Mouse (Mus musculus): Measurements from ENCODE around the gene Tap2. TPM values are rescaled to one million over a fixed set of nuclear protein-coding genes. Genes with fewer than 3 reads are reported as not detected.
A peak's percentile ranks its signal among the peaks of the same experiment; 100 is the strongest.

Tap2 gene
- total RNA-seq, 4 experiments from 2014 or later = 5.1 to 7.6 (median 6.7) TPM

DNA sequence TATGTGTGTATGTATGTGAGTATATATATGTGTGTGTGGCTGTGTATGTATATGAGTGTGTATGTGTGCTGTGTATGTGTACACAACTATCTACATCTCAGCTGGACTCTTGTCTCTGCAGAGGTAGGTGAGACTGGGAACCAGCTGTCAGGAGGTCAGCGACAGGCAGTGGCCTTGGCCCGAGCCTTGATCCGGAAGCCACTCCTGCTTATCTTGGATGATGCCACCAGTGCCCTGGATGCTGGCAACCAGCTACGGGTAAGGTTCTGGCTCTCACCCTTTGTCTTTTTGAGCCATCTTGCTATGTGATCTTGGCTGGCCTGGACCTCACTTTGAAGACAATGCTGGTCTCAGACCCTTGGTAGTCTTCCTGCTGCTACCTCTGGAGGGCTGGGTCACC is 8.6 kb upstream of the Tap2 start:
- DNase-seq (ENCODE audit: low spot score in 2 of 2) = no peak

DNA sequence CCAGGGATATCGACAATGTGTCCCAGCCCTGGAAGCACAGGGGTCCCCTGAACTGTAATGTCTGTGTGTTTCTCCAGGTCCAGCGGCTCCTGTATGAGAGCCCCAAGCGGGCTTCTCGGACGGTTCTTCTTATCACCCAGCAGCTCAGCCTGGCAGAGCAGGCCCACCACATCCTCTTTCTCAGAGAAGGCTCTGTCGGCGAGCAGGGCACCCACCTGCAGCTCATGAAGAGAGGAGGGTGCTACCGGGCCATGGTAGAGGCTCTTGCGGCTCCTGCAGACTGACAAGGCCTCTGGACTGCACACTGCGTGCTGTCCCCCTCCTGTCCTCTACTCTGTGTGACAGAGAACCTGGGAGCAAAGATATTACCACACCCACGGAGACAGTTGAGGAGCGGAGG is 6.8 kb upstream of the Tap2 start:
- no peak for DNase-seq (ENCODE audit: low spot score in 2 of 2)

DNA sequence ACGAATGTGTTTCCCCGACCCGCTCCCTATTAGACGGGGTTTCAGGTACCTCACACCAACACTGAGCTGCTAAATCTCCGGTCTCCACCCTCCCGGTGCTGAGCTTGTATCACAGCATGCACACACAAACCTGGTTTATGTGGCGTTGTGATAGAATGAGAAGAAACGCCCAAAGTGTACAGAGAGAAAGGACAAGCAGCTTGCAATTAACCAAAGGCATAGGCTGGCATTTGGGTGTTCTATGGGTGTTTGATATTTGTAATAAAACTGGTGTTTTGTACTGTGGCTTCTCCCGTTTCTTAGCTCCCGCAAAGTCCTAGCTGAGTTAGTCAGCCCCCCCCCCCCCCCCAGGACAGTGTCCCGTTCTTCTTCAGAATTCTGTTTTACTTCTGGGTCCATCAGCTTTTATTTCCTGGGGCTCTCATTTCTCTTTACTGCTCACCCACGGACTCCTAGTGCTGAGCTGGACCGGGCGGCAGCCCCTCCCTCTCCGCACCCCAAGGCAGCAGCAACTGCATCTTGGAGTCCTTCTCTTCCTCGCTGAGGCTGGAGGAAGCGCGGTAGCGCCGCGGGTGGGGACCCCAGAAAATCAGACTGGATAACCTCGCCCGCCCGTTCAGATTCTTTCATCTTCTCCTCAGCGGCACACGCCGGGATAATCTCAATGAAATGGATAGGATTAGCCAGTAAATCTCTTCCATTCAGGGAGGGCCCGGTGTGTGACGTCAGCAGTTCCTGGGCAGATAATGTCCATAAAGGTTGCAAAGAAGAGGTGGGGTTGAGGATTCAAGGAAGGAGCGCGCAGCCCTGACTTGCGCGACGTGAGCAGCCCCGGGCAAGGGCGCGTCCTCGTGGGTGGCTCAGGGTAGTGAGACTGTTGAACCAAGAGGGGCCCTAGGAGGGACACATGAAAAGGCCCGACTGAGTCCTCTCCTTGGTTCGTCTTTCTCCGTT is 6.1 kb upstream of the Tap2 start, which contains the start of gene Psmb8:
Gene Psmb8, plus strand, starts transcription at position 781 of the 954 bp plus-strand sequence.
- DNase-seq (ENCODE audit: low spot score in 2 of 2) = peak; percentile 78 to 81

DNA sequence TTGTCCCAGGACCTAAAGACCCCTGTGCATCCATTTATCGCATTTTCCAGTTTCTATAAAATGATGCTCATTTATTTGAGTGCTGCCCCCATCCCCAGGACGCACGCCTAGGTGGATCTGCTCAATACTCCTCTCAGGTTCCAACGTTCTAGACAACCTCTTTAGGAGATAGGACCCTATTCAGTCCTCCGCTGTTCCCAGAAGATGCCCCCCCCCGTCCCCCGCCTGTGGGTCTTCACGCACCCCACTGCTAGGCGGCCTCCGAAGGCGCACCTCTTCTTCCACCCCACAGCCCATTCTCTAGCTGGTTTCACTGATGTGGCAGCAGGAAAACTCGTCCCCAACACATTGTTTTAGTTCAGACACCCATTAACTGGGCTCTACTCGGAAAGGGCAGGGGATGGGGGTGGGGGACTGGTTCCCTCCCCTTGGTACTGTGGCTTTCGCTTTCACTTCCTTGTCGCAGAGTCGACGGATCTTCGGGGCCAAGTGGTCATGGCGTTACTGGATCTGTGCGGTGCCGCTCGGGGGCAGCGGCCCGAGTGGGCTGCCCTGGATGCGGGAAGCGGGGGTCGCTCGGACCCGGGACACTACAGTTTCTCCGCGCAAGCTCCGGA is 5.3 kb upstream of the Tap2 start:
- DNase-seq (ENCODE audit: low spot score in 2 of 2) = no peak

DNA sequence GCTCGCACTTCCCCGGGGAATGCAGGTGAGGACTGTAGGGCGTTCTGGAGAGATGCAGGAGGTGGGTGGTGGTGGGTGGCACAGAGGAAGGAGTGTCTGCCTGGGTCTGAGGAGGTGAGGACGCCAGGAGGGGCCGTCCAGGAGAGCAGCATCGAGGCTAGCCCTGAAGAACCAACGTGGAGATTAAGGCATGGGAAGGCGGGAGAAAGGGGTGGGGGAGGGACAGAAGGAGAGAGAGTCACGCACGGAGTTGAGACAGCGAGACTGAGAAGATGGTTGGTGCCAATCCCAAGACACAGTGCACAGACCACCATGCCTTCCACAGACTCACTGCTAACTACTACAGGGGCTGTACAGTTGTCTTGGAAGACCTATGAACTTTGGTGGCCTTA is 4.8 kb upstream of the Tap2 start:
- no peak for DNase-seq (ENCODE audit: low spot score in 2 of 2)

DNA sequence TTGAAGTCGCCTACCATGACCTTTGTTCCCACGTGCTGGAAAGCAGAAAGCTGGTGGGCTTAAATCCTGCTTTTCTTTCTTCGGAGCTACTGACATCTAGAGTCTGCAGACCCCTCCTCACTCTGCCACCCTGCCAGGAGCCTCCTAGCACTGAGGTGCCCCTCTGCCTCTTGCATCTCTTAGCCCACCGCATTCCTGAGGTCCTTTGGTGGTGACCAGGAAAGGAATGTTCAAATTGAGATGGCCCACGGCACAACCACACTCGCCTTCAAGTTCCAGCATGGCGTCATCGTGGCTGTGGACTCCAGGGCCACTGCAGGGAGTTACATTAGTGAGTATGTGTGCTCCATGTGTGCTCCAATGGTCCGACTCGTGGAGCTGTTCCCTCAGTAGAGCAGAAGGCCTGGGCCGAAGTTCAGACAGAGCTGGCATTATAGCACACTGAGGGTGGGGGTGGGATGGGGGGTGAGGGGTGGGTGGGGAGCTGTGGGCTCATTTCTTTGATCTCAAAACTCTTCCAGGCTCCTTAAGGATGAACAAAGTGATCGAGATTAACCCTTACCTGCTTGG is 4.2 kb upstream of the Tap2 start:
- DNase-seq (ENCODE audit: low spot score in 2 of 2) = no peak

DNA sequence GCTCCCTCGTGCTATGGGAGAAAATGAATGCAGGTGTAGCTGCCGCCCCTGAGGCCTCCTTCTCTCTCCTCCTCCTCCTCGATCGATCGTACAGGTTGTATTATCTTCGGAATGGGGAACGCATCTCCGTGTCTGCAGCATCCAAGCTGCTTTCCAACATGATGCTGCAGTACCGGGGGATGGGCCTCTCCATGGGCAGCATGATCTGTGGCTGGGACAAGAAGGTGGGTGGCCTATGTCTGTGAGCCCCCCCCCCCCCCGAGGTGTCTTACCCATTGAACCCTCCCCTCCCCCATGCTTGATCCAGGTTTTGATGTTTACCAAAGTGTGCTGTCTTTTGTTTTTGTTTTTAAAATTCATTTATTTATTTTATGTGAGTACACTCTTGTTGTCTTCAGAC is 3.3 kb upstream of the Tap2 start:
- no peak for DNase-seq (ENCODE audit: low spot score in 2 of 2)

DNA sequence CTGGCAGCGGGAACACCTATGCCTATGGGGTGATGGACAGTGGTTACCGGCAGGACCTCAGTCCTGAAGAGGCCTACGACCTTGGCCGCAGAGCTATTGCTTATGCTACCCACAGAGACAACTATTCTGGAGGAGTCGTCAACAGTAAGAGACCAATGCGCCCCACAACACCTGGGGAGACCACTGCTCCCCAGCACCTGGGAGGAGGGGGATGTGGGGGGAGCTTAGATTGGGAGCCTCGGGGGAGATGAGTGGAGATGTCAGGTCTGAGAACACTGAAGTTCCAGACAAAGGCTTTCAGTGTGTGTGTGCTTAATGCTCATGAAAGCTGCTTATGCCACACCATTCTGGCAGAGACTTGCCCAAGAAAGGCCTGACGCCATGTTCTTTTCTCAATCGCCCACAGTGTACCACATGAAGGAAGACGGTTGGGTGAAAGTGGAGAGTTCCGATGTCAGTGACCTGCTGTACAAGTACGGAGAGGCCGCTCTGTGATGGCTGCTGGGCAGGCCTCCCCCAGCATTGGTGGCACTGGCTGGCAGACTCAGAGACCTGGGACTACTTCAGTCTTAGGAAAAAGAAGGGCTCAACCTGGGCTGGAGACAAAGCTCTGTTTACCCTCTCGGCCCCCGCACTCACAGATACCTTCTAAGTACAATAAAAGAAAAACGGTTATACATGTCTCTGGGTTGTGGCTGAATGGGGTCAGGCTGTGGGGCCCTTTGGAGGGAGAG is 2.4 kb upstream of the Tap2 start:
- DNase-seq (ENCODE audit: low spot score in 2 of 2) = no peak

DNA sequence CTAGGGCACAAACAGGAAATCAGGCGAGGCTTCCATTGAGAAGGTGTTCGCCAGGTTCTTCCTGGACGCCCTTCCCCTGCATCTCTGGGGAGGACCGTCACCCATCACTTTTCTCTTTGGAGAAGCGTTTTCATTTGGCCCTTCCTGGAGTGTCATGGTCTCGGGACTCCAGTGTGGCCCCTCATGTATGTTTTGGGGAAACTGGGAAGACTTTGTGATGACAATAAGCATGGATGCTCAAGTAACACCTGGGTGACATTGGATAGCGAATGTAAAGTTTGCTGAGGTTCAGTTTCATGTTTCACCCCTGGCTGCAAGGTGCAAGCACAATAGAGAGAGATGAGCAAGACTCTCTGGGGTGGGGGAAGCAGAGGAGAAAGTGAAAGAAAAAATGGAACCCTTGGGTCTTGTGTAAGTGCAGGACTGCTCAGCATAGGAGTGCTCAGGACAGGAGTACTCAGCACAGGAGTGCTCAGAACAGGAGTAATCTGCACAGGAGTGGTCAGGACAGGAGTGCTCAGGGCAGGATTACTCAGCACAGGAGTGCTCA is 1.7 kb upstream of the Tap2 start:
- no peak for DNase-seq (ENCODE audit: low spot score in 2 of 2)

DNA sequence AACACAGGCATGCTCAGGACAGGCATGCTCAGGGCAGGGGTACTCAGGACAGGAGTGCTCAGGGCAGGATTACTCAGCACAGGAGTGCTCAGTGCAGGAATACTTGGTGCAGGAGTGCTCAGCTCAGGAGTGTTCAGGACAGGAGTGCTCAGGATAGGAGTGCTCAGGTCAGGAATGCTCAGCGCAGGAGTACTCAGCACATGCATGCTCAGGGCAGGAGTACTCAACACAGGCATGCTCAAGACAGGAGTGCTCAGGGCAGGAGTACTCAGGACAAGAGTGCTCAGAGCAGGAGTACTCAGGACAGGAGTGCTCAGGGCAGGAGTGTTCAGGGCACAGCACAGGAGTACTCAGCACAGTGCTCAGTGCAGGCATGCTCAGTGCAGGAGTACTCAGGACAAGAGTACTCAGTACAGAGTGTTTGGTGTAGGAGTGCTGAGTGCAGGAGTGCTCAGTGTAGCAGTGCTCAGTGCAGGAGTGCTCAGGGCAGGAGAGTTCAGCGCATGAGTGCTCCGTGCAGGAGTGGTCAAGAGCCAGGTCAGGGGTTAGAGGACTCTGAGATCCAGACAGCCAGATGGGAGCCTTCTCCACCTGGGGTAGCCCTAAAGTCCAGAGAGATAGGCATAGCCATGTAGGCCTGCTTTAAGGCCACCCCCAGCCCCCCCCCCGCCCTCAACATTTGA is 426 bp upstream of the Tap2 start:
- no peak for DNase-seq (ENCODE audit: low spot score in 2 of 2)

DNA sequence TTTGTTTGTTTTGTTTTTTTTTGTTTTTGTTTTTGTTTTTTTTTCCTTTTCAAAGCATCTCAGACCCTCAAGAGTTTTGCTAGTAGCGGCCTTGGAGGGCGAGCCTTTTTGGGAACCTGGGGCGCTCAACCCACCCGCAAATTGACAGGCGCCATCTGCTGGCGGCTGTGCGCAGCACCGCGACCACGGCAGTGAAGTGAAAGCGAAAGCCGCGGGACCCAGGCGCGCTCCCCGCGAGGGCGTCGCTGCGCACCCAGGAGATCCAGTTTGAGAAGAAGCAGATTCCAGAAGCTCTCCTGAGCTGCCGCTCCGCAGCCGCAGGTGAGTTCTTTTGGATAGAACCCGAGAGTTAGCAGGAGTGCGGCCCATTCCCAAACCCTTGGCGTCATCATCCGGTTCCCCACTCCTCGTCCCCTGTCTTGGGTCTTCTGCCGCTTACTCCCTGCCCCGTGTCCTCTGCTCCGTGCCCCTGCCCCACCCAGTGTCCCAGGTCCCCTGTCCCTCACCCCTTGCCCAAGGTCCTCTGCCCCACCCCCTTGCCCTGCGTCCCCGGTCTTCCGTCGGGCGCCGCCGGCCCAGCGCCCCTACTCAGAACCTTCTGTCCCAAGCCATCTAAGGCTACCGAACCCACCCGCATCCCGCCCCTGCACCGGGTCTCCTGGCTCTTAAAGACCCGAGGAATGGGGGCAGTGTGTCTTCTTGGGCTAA is 1.1 kb downstream of the Tap2 start:
- peak; percentile 80 to 82 for DNase-seq (ENCODE audit: low spot score in 2 of 2)

DNA sequence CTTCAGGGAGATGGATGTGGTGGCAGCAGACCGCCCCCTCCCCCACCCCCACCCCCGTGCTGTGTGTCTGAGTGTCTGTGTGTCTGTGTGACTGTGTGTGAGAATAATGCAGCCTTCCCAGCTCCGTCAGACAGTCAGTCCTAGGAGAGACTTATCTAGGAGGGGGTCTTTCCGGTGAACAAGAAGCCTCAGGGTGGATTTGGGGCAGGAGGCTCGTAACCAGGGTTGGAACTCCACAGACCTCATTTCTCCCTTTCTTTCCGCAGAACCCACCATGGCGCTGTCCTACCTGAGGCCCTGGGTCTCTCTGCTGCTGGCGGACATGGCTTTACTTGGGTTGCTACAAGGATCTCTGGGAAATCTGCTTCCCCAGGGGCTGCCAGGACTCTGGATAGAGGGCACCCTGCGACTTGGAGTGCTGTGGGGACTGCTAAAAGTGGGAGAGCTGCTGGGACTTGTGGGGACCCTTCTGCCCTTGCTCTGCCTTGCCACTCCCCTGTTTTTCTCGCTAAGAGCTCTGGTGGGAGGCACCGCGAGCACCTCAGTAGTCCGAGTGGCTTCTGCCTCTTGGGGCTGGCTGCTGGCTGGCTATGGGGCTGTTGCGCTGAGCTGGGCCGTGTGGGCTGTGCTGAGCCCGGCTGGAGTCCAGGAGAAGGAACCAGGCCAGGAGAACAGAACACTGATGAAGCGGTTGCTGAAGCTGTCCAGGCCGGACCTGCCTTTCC is 1.9 kb downstream of the Tap2 start:
- peak in 1 of 2 experiments; percentile 42 for DNase-seq (ENCODE audit: low spot score in 2 of 2)

DNA sequence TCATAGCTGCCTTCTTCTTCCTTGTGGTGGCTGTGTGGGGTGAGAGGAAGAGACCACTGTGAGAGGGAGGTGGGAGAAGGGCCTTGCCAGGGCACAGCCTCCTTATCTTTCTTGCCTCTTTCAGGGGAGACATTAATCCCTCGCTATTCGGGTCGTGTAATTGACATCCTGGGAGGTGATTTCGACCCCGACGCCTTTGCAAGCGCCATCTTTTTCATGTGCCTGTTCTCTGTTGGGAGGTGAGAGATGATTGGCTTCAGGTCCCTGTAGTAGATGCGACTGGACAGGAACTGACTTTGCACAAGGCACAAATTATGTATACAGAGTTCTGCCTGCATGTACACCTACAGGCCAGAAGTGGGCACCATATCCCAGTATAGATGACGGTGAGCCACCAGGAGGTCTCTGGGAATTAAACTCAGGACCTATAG is 2.4 kb downstream of the Tap2 start:
- no peak for DNase-seq (ENCODE audit: low spot score in 2 of 2)

DNA sequence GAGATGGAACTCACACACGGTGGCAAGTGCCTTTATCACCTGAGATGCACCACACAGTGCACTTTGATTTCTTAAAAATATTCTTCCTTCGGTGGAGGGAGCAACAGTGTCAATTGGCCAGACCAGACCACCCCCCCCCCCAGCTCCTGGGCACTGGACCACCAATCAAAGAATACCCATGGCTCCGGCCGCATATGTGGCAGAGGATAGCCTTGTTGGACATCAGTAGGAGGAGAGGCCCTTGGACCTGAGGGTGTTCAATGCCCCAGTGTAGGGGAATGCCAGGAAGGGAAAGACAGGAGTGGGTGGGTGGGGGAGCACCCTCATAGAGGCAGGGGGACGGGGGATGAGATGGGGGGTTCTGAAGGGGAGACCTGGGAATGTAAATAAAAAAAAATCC is 3.4 kb downstream of the Tap2 start:
- DNase-seq (ENCODE audit: low spot score in 2 of 2) = no peak

DNA sequence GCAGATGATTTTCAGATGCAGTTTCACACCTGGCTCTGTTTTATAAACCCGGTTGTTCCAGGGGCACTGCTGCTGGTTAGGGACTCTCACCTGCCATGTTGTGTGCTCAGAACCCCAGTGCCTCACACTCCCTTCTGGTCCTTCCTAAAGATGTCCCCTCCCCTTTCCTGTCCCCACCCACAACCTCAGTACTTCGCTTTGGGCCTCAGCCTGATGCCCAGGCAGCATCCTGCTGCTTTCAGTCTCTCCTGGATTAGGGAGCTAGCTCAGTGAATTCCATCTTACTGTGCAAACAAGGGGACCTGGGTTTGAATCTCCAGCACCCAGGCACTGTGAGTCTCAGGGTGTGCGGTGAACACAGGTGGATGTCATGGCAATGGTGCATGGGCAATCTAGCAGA is 4.1 kb downstream of the Tap2 start:
- DNase-seq (ENCODE audit: low spot score in 2 of 2) = peak in 1 of 2 experiments; percentile 1

DNA sequence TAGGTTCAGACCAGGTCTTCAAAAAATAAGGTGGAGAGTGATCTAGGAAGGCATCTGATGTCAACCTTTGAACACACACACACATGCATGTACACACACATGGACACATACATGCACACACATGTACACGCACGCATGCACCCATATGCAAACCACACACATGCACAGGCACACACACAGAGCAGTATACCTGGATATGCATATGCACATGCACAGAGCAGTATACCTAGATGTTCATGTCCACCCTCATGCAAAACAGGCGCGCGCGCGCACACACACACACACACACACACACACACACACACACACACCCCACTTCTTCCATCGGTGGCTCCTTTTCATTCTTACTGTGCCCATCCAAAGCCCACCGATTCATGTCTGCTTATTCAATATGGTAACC is 4.5 kb downstream of the Tap2 start:
- DNase-seq (ENCODE audit: low spot score in 2 of 2) = peak in 1 of 2 experiments; percentile 2

DNA sequence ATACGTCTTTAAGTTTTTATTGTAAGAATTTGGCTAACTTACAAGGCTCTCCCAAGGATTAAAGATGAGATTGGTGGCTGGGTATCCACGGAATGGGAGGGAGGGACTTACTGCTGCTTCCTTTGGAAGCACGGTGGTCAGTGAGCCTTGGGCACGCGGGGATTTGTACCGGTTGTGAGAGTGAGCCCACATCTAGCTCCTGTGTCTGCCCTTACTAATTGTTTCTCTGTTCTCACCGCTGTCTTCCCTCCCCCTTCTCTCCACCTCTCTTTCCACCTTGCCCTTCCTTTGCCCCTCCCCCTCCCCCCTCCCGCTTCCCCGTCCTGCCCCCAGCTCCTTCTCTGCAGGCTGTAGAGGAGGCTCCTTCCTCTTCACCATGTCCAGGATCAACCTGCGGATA is 5.1 kb downstream of the Tap2 start:
- DNase-seq (ENCODE audit: low spot score in 2 of 2) = peak in 1 of 2 experiments; percentile 1

DNA sequence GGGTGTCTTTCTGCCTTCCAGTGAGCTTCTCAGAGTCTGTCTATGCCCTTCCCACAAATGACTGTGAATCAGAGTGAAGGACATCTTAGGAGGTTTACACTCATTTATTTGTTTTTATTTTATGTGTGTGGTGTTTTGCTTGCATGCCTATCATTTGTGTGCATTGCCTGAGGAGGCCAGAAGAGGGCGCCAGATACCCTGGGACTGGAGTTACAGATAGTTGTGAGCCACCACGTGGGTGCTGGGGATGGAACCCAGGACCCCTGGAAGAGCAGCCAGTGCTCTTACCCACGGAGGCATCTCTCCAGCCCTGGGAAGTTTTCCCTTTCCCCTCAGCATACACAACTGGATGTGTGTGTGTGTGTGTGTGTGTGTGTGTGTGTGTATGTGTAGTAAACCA is 6.4 kb downstream of the Tap2 start:
- no peak for DNase-seq (ENCODE audit: low spot score in 2 of 2)

DNA sequence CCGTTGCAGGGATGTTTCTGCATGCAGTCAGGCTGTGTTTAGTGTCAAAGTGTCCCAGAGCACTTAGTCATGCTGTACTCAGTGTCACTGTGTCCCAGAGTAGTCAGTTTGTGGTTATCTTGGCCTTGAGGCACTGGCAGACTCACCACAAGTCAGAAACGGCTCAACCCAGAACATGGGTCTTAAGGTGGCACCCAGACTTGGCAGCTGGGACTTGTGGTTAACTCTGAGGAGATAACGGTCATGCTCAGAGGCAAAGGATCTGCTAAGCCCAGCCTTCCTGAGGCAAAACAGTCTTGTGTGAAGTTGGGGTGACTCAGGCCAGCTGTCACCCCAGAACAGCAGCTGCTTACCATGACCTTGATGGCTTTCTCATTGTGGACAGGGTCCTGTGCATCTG is 7.3 kb downstream of the Tap2 start:
- peak in 1 of 2 experiments; percentile 1 for DNase-seq (ENCODE audit: low spot score in 2 of 2)
